Mouse (Mus musculus) liver (tissue): Measurements from ENCODE around the gene Trpm5.

Source experiments
- DNase-seq: peaks from one replicate; pipeline ENCODE4 v3.0.0-alpha.2; 2020; ENCODE audit warnings: mixed read lengths

Gene Trpm5

GRCm38 (mm10) chr7:143036787-143037186 is 57.7 kb downstream of the Trpm5 start:
- no peak for DNase-seq

DNA sequence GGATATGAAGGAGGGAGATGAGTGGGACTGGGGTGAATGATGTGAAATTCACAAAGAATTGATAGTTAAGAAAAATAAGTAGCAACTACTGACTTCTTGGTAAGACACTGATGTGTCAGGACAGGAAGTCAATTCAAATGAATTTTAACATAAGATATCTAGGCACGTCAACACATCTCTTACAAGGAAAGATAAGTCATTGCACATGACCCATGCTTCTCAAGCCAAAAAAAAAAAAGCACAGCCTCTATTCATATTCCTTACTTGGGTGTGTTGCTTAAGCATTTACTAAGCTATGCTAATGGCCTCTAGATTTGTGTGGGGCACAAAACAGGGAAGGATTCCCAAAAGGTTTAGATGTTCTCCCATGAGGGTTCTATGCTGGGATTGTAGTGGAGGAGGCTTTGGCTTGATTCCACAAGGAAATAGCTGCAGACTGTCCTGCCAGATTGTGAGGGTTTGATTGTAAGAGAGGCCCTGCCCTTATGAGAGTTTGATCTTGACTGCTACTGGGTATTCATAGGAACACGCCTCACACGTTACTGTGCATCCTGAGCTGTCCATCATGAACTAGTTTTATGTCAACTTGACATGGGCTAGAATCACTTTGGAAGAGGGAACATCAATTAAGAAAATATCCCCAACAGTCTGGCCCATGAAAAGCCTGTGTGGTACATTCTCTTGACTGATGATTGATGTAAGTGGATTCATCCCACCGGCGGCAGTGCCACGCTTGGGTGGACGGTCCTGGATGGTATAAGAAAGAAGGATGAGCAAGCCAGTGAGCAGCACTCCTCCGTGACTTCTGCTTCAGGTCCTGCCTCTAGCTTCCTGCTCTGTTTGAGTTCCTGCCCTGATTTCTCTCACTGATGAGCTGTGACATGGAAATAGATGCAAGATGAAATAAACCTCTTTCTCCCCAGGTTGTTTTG is 59.7 kb downstream of the Trpm5 start:
- no peak for DNase-seq

GRCm38 (mm10) chr7:143034112-143034511 is 60.3 kb downstream of the Trpm5 start:
- no peak for DNase-seq

- DNase-seq: no peak
These were observed 60.9 kb downstream of the Trpm5 start for GRCm38 (mm10) chr7:143033581-143033980.

- no peak for DNase-seq
These were observed 62.6 kb downstream of the Trpm5 start for GRCm38 (mm10) chr7:143031816-143032215.

- no peak for DNase-seq
These were observed 67.2 kb downstream of the Trpm5 start for GRCm38 (mm10) chr7:143027196-143027595.

DNA sequence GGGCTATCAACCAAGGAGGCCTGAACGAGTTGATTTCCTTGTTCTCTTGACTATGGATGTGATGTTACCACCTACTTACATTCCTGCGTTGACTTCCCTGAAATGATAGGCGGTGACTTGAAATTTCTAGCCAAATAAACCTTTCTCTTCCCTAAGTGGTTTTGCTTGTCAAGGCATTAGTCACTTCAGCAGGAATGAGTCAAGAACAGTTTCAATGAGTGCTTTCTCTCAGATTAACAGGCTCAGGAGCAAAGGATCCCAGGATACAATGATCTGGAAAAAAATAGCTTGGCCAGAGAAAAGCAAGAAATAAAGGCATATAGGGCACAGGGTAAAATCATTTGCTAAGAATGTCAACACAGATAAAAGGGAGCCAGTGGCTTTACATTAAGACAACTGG is 68.9 kb downstream of the Trpm5 start:
- no peak for DNase-seq

DNA sequence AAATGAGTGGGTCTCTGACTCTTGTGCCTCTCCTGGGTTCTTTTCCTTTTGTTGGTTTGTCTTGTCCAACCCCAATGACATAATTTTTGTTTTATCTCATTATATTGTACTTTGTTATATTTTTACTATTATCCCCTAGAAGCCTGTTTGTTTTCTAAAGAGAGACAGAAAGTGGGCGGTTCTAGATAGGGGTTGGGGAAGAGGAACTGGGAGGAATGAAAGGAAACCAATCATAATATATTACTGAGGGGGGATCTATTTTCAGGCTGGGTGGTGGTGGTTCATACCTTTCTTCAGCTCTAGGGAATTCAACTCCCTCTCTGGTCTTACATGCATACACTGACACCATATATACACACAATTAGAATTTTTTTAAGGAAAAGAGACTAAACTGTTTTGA is 70.1 kb downstream of the Trpm5 start:
- no peak for DNase-seq

- DNase-seq: no peak
These were observed 70.9 kb downstream of the Trpm5 start for GRCm38 (mm10) chr7:143023499-143023898.

DNA sequence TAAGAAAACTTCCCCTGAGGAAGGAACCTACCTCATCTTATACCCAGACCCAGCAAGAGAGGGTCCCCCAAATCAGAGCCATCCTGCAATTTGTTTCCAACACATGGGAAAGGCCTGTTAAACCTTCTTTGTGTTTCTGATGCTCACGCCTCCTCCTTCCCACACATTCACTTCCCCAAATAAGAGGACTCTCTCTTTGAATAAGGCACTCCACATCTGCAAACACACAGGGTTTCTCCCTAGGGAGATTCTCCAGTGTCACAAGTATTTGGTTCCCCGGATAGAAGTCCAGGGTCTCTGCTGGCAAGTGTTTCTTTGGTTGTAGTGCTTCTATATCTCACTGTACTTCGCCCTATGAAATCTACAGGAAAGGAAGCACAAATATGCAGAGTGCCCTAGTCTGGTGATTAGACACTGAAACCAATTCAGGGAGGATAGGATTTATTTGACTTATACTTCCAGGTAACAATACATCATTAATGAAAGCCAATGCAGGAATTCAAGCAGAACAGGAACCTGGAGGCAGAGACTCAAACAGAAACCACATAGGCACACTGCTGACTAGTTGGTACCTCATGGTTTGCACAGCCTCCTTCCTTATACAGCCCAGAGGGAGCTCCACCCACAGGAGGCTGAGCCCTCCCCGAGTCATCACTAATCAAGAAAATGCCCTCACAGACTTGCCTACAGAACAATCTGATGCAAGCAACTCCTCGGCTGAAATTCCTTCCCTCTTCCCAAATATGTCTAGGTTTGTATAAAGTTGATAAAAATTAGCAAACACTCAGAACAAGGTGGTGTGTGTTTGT is 72.9 kb downstream of the Trpm5 start:
- no peak for DNase-seq

DNA sequence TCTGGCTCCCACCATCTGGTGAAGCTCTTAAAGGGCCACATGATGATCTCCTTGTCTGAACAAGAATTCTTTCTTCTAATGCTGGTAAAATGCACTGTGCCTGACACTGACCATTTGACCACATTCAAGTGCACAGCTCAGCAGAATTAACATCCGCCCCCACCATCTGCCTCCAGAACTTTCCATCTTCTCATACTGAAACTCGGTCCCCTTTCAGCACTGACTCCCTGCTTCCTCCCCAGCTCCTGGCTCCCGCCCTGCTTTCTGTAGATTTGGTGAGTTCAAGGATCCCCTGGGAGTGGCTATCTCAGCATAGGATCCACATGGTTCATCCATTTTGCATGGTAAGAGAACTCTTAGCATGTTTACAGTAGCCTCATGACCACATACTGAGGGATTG is 73.7 kb downstream of the Trpm5 start:
- DNase-seq: no peak

DNA sequence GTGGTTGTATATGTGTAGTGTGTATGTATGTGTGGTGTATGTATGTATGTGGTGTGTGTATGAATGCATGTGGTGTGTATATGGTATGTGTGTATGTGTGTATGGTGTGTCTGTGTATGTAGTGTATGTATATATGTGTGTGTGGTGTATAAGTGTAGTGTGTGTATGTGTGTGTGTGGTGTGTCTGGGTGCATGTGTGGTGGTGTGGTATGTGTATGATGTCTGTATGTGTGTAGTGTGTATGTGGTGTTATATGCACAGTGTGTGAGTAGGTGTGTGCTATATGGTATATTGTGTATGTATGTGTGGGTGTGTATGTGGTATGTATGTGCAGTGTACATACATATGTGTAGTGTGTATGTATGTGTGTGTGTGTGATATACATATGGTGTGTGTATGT is 74.4 kb downstream of the Trpm5 start:
- DNase-seq: no peak
